Mouse (Mus musculus): Measurements from ENCODE around the gene Trp53rkb.

- TF ChIP-seq CTCF (IDR thresholded peaks at IDR 0.05; ENCODE audit: low read depth, low read length) (peak; percentile 34; the same call in 1 of the 2 replicates), POLR2A (IDR thresholded peaks at IDR 0.05; ENCODE audit: extremely low read depth, insufficient read depth, low read length) (no peak)
Measured at GRCm38 (mm10) chr2:166784376-166784775, 8.0 kb upstream of the Trp53rkb start.
